Mouse (Mus musculus) cortical plate, adult 2 months (tissue): ENCODE measurements around the gene Cdc7.

Source experiments
- CTCF ChIP-seq: fragments of 200-500 bp; IDR thresholded peaks from 2 replicates; pipeline ENCODE4 v1.5.1; 2011; ENCODE audit warnings: mild to moderate bottlenecking, control low read depth, low read length; ENCODE audit not compliant: insufficient read depth; ENCODE audit errors: extremely low read depth
- POLR2A ChIP-seq: fragments of 200-500 bp; IDR thresholded peaks from 2 replicates; pipeline ENCODE4 v1.6.1; 2011; ENCODE audit warnings: mild to moderate bottlenecking, low read length, control low read depth; ENCODE audit not compliant: insufficient read depth; ENCODE audit errors: extremely low read depth

DNA sequence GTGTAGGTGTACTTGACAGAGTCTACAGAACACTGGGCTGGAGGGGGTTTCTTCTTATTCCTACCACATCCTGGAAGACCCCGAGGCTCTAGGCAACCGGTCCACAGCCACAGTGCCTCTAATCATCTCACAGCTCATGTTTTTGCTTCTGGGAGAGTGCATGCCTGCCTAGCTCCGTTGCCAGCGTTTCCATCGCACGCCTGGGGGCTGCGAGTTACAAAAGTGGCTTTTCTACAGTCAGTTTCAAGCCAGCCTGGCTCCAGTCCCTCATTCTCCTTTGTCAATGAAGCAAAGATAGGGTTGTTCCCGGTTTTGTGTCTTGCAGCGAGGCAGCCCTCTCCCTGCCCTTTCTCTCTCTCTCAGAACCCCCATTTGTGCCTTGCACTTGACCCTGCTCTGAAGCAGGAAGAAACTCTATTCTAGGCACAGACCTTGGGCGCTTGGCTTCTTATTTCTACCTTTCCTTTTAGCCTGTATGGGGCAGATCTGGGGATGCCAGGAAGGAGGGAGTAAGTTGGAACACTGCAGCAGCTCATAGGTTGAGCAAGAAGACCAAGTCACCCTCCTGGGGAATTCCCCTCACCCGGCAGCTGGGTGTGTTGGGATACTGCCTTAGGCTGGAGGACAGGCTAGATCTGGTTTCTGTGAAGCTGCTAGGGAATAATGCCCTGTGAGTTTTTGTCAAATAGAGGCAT, 37.4 kb downstream of the Cdc7 start:
- TF ChIP-seq CTCF (no peak), POLR2A (no peak)
